ENCODE assay signal across 8 mouse cellular contexts in genomic region chr15:97831987-97832640, GRCm38 (mm10). TPM values are rescaled to one million over a fixed set of nuclear protein-coding genes. Genes with fewer than 3 reads are reported as not detected.
DNase-seq lines count a peak whose midpoint lies in the region; ATAC-seq lines count a peak whose summit lies in the region.

No protein-coding gene starts in this region.

- H3K9me3 ChIP-seq in embryonic facial prominence, embryonic 15.5 days (replicated peaks) = no peaks in the 10 kb centered on the region
- no peaks in the 10 kb centered on the region for H3K9me3 ChIP-seq in hindbrain, embryonic 11.5 days (ENCODE audit: control insufficient read depth, low read length)
- H3K9me3 ChIP-seq in liver, embryonic 11.5 days (ENCODE audit: control insufficient read depth, low read length) = no peaks in the 10 kb centered on the region

- 6% methylated on average over 10 of the region's 10 CpGs for WGBS in embryonic facial prominence, embryonic 15.5 days
- WGBS in hindbrain, embryonic 11.5 days = 5% methylated on average over 10 of the region's 10 CpGs
- WGBS in liver, embryonic 11.5 days = 18% methylated on average over 10 of the region's 10 CpGs

- peak overlapping the region; percentile 97 for H3K9ac ChIP-seq in embryonic facial prominence, embryonic 15.5 days
- peak overlapping the region; percentile 99 for H3K9ac ChIP-seq in hindbrain, embryonic 11.5 days (ENCODE audit: low read depth, low read length)
- peak overlapping the region; percentile 81 for H3K9ac ChIP-seq in liver, embryonic 11.5 days (ENCODE audit: low read depth, low read length)

- intact Hi-C loops in left cerebral cortex, postnatal 4 days (cut with DNase I) = loop anchor here (5.0 kb wide), 1 partner anchor 50 kb away; no protein-coding TSS in a partner anchor

- peaks cover 56% of the 10 kb centered on the region for H3K4me1 ChIP-seq in embryonic facial prominence, embryonic 15.5 days
- peaks cover 14% of the 10 kb centered on the region for H3K4me1 ChIP-seq in hindbrain, embryonic 11.5 days (replicated peaks; ENCODE audit: control insufficient read depth, insufficient read depth, low read length)
- H3K4me1 ChIP-seq in liver, embryonic 11.5 days (replicated peaks; ENCODE audit: control insufficient read depth, insufficient read depth, low read length) = peaks cover 50% of the 10 kb centered on the region

- peak overlapping the region; percentile 97 for H3K27ac ChIP-seq in embryonic facial prominence, embryonic 15.5 days (replicated peaks)
- peak overlapping the region; percentile 94 for H3K27ac ChIP-seq in hindbrain, embryonic 11.5 days (ENCODE audit: low read depth, low read length)
- H3K27ac ChIP-seq in liver, embryonic 11.5 days (ENCODE audit: low read depth, low read length) = peak overlapping the region; percentile 90; the same call in 1 of the 2 replicates

- peak overlapping the region; percentile 77 for H3K4me3 ChIP-seq in embryonic facial prominence, embryonic 15.5 days (replicated peaks)
- H3K4me3 ChIP-seq in hindbrain, embryonic 11.5 days (ENCODE audit: low read depth, low read length) = peak overlapping the region; percentile 91
- peak overlapping the region; percentile 86 for H3K4me3 ChIP-seq in liver, embryonic 11.5 days (ENCODE audit: low read depth, low read length)

- peak overlapping the region; percentile 76 for H3K4me2 ChIP-seq in embryonic facial prominence, embryonic 15.5 days (replicated peaks)
- H3K4me2 ChIP-seq in hindbrain, embryonic 11.5 days (replicated peaks; ENCODE audit: low read depth, low read length) = peak overlapping the region; percentile 79
- H3K4me2 ChIP-seq in liver, embryonic 11.5 days = peak overlapping the region; percentile 95

- peak; percentile 58 for DNase-seq in left cerebral cortex, postnatal 4 days
- no peak for DNase-seq in left cerebral cortex, adult 11 months (ENCODE audit: low spot score)
- DNase-seq in hindbrain, embryonic 11.5 days (ENCODE audit: low spot score) = peak; percentile 40
- no peak for DNase-seq in liver, embryonic 11.5 days (ENCODE audit: low spot score)
- DNase-seq in neural tube, embryonic 10.5 days (ENCODE audit: extremely low spot score, low spot score) = peak; percentile 48
- no peak for DNase-seq in frontal cortex, postnatal 10 days (ENCODE audit: low spot score in 2 of 2)
- no peak for DNase-seq in layer of hippocampus, postnatal 14 days (ENCODE audit: low spot score in 2 of 2)

- ATAC-seq in embryonic facial prominence, embryonic 15.5 days (ENCODE audit: insufficient number of reproducible peaks, low FRiP score, low TSS enrichment, low read depth) = no peak
- ATAC-seq in hindbrain, embryonic 11.5 days (ENCODE audit: low FRiP score) = no peak; the same call in 1 of the 2 replicates
- ATAC-seq in liver, embryonic 11.5 days (replicated peaks; ENCODE audit: low FRiP score) = no peak

- H3K36me3 ChIP-seq in embryonic facial prominence, embryonic 15.5 days = no peaks in the 10 kb centered on the region
- H3K36me3 ChIP-seq in hindbrain, embryonic 11.5 days (ENCODE audit: control insufficient read depth, insufficient read depth, low read length) = no peaks in the 10 kb centered on the region
- H3K36me3 ChIP-seq in liver, embryonic 11.5 days (ENCODE audit: control insufficient read depth, insufficient read depth, low read length) = no peaks in the 10 kb centered on the region

- no peaks in the 10 kb centered on the region for H3K27me3 ChIP-seq in embryonic facial prominence, embryonic 15.5 days
- no peaks in the 10 kb centered on the region for H3K27me3 ChIP-seq in hindbrain, embryonic 11.5 days (ENCODE audit: control insufficient read depth, insufficient read depth, low read length)
- H3K27me3 ChIP-seq in liver, embryonic 11.5 days (replicated peaks; ENCODE audit: control insufficient read depth, insufficient read depth, low read length) = no peaks in the 10 kb centered on the region

RNA-seq across cellular contexts. Expression of gene Hdac7, which starts 12.2 kb away (rescaled TPM):
- 10 to 100 TPM; 41.0 to 41.3 TPM for total RNA-seq in left cerebral cortex, postnatal 4 days (2021)
- 37.6 and 37.9 TPM in 2 replicates for polyA plus RNA-seq in embryonic facial prominence, embryonic 15.5 days (2015; fragmentation: Nextera tagmentation; extraction: Ambion mirVana)
- 17.9 and 19.4 TPM in 2 replicates for polyA plus RNA-seq in hindbrain, embryonic 11.5 days (2014; fragmentation: Nextera tagmentation; extraction: Ambion mirVana)
- polyA plus RNA-seq in liver, embryonic 11.5 days (2014; fragmentation: Nextera tagmentation; extraction: Ambion mirVana) = 28.1 and 33.5 TPM in 2 replicates
- 10 to 100 TPM; 24.9 to 25.0 TPM for total RNA-seq in layer of hippocampus, postnatal 14 days (2021)

RNA-seq across cellular contexts. Expression of gene Slc48a1, which starts 53.8 kb away (rescaled TPM):
- total RNA-seq in left cerebral cortex, postnatal 4 days (2021) = 10 to 100 TPM; 81.8 to 84.6 TPM
- polyA plus RNA-seq in embryonic facial prominence, embryonic 15.5 days (2015; fragmentation: Nextera tagmentation; extraction: Ambion mirVana) = 51.2 and 52.7 TPM in 2 replicates
- polyA plus RNA-seq in hindbrain, embryonic 11.5 days (2014; fragmentation: Nextera tagmentation; extraction: Ambion mirVana) = 28.1 and 28.4 TPM in 2 replicates
- polyA plus RNA-seq in liver, embryonic 11.5 days (2014; fragmentation: Nextera tagmentation; extraction: Ambion mirVana) = 55.0 and 62.1 TPM in 2 replicates
- 100 to 1,000 TPM; 131 to 147 TPM for total RNA-seq in layer of hippocampus, postnatal 14 days (2021)

Comparison
In these comparisons a context has a peak if more than half of its experiments do, and no peak if none do; other contexts are left out.
1. DNase-seq: peak in left cerebral cortex, postnatal 4 days (single experiment), hindbrain, embryonic 11.5 days (single experiment) and neural tube, embryonic 10.5 days (single experiment); none in left cerebral cortex, adult 11 months (single experiment), liver, embryonic 11.5 days (single experiment), frontal cortex, postnatal 10 days (0 of 2) and layer of hippocampus, postnatal 14 days (0 of 2).
2. Peak in every context shown above with its lines, with median percentiles within 50 percentile points of each other: H3K27ac ChIP-seq, H3K4me2 ChIP-seq, H3K4me3 ChIP-seq and H3K9ac ChIP-seq.